In genomic region chr14:46821271-46821872, GRCm38 (mm10) we compare ENCODE assay signal across 8 mouse cellular contexts. TPM values are rescaled to one million over a fixed set of nuclear protein-coding genes. Genes with fewer than 3 reads are reported as not detected.
DNase-seq lines count a peak whose midpoint lies in the region; ATAC-seq and TF ChIP-seq lines count a peak whose summit lies in the region.

No protein-coding gene starts in this region.

- peak; percentile 53 for DNase-seq in adrenal gland, adult 2 months
- no peak for DNase-seq in adrenal gland, adult 18-20 months (ENCODE audit: low spot score in 2 of 2)
- peak; percentile 37 for DNase-seq in ZHBTc4 (ENCODE audit: low read depth, low spot score)
- DNase-seq in hindbrain, postnatal 0 days (ENCODE audit: low spot score) = peak; percentile 27
- DNase-seq in liver, embryonic 14.5 days (ENCODE audit: low read depth in 3 of 3, low spot score in 3 of 3) = no peak
- DNase-seq in layer of hippocampus, postnatal 25 days (ENCODE audit: extremely low spot score in 1 of 2, low spot score in 1 of 2) = no peak

- under 1% methylated on average over 11 of the region's 11 CpGs for WGBS in hindbrain, postnatal 0 days
- WGBS in liver, embryonic 14.5 days (ENCODE audit: insufficient replicate concordance) = 0% methylated on average over 11 of the region's 11 CpGs
- WGBS in neural tube, embryonic 13.5 days = 1% methylated on average over 11 of the region's 11 CpGs

- peaks cover 14% of the 10 kb centered on the region; the same call in 1 of the 2 replicates for H3K4me1 ChIP-seq in hindbrain, postnatal 0 days (ENCODE audit: insufficient read depth, low read length)
- peaks cover 12 to 29% of the 10 kb centered on the region in 2 experiments for H3K4me1 ChIP-seq in liver, embryonic 14.5 days (replicated peaks; ENCODE audit: control insufficient read depth in 2 of 2, insufficient read depth in 2 of 2, low read length in 1 of 2)
- peaks cover 22% of the 10 kb centered on the region for H3K4me1 ChIP-seq in neural tube, embryonic 13.5 days (replicated peaks)

- H3K4me3 ChIP-seq in hindbrain, postnatal 0 days (ENCODE audit: low read length) = peak overlapping the region; percentile 97
- peak overlapping the region; percentile 68 to 77 for H3K4me3 ChIP-seq in liver, embryonic 14.5 days (ENCODE audit: insufficient read depth in 1 of 2, low read depth in 2 of 2, low read length in 2 of 2)
- H3K4me3 ChIP-seq in neural tube, embryonic 13.5 days = peak overlapping the region; percentile 89

- H3K27ac ChIP-seq in hindbrain, postnatal 0 days = peak overlapping the region; percentile 90
- H3K27ac ChIP-seq in liver, embryonic 14.5 days = peak overlapping the region; percentile 35
- peak overlapping the region; percentile 82 for H3K27ac ChIP-seq in neural tube, embryonic 13.5 days (replicated peaks)

- TF ChIP-seq CTCF in hindbrain, postnatal 0 days (IDR thresholded peaks at IDR 0.05; ENCODE audit: low read depth) = no peak
- no peak for TF ChIP-seq CTCF in liver, embryonic 14.5 days (IDR thresholded peaks at IDR 0.05; ENCODE audit: low read depth)

- H3K9me3 ChIP-seq in hindbrain, postnatal 0 days (ENCODE audit: low read length) = no peaks in the 10 kb centered on the region
- no peaks in the 10 kb centered on the region for H3K9me3 ChIP-seq in liver, embryonic 14.5 days (ENCODE audit: control insufficient read depth, low read length)
- no peaks in the 10 kb centered on the region for H3K9me3 ChIP-seq in neural tube, embryonic 13.5 days

- peak overlapping the region; percentile 91 for H3K4me2 ChIP-seq in hindbrain, postnatal 0 days (ENCODE audit: low read depth, low read length)
- H3K4me2 ChIP-seq in liver, embryonic 14.5 days (ENCODE audit: low read depth) = peak overlapping the region; percentile 94
- H3K4me2 ChIP-seq in neural tube, embryonic 13.5 days = peak overlapping the region; percentile 70

- H3K27me3 ChIP-seq in hindbrain, postnatal 0 days (ENCODE audit: insufficient read depth, low read length) = no peaks in the 10 kb centered on the region
- no peaks in the 10 kb centered on the region for H3K27me3 ChIP-seq in liver, embryonic 14.5 days (ENCODE audit: control insufficient read depth, insufficient read depth, low read length)
- H3K27me3 ChIP-seq in neural tube, embryonic 13.5 days = peaks cover 11% of the 10 kb centered on the region; the same call in 1 of the 2 replicates

- ATAC-seq in erythroblast, adult 5-6 weeks (replicated peaks; ENCODE audit: low FRiP score, poor library complexity, severe bottlenecking) = peak; percentile 29; the same call in 1 of the 2 replicates
- no peak for ATAC-seq in hindbrain, postnatal 0 days
- ATAC-seq in liver, embryonic 14.5 days (ENCODE audit: insufficient read depth) = peak; percentile 20; the same call in 1 of the 2 replicates
- ATAC-seq in neural tube, embryonic 13.5 days (ENCODE audit: low read depth) = no peak

- H3K9ac ChIP-seq in hindbrain, postnatal 0 days (replicated peaks; ENCODE audit: low read length) = peak overlapping the region; percentile 92
- peak overlapping the region; percentile 74 for H3K9ac ChIP-seq in liver, embryonic 14.5 days (replicated peaks)
- H3K9ac ChIP-seq in neural tube, embryonic 13.5 days = peak overlapping the region; percentile 89

- peaks cover 5% of the 10 kb centered on the region; the same call in 1 of the 2 replicates for H3K36me3 ChIP-seq in hindbrain, postnatal 0 days (ENCODE audit: insufficient read depth, low read length)
- peaks cover 5% of the 10 kb centered on the region; the same call in 1 of the 2 replicates for H3K36me3 ChIP-seq in liver, embryonic 14.5 days (replicated peaks; ENCODE audit: control insufficient read depth, insufficient read depth, low read depth)
- peaks cover 6% of the 10 kb centered on the region for H3K36me3 ChIP-seq in neural tube, embryonic 13.5 days

- TF ChIP-seq EP300 in liver, embryonic 14.5 days (IDR thresholded peaks at IDR 0.05; ENCODE audit: low read depth) = no peak

RNA-seq across cellular contexts. Expression of gene Gmfb, which starts 0.7 kb away (rescaled TPM):
- 100 to 1,000 TPM in 1 of 2 experiments, 10 to 100 TPM in 1; 85.9 to 132 TPM for total RNA-seq in adrenal gland, adult 2 months (2021)
- 3.2 and 3.7 TPM in 2 replicates for polyA plus RNA-seq in adrenal gland, adult 2 months (2012; rRNA removed)
- 100 to 1,000 TPM; 110 to 117 TPM for total RNA-seq in adrenal gland, adult 18-20 months (2021)
- total RNA-seq in erythroblast, adult 5-6 weeks (2015; ENCODE audit: low replicate concordance) = 20.4 and 31.3 TPM in 2 replicates
- 23.1 and 25.0 TPM in 2 replicates for total RNA-seq in erythroblast, adult 5-6 weeks (2017; ENCODE audit: low replicate concordance)
- total RNA-seq in hindbrain, postnatal 0 days (2014; rRNA removed) = 121 and 126 TPM in 2 replicates
- 113 and 117 TPM in 2 replicates for polyA plus RNA-seq in hindbrain, postnatal 0 days (2015; fragmentation: Nextera tagmentation; extraction: Ambion mirVana)
- polyA plus RNA-seq in liver, embryonic 14.5 days (2012; rRNA removed) = 9.3 and 13.8 TPM in 2 replicates
- 33.9 and 34.5 TPM in 2 replicates for polyA plus RNA-seq in liver, embryonic 14.5 days (2014; fragmentation: Nextera tagmentation; extraction: Ambion mirVana)
- polyA plus RNA-seq in neural tube, embryonic 13.5 days (2015; fragmentation: Nextera tagmentation; extraction: Ambion mirVana) = 100 and 110 TPM in 2 replicates
- 100 to 1,000 TPM; 163 to 168 TPM for total RNA-seq in layer of hippocampus, postnatal 25 days (2021)

RNA-seq across cellular contexts. Expression of gene Cgrrf1, which starts 10.6 kb away (rescaled TPM):
- total RNA-seq in adrenal gland, adult 2 months (2021) = 10 to 100 TPM; 46.7 to 50.5 TPM
- polyA plus RNA-seq in adrenal gland, adult 2 months (2012; rRNA removed) = 16.4 and 16.9 TPM in 2 replicates
- total RNA-seq in adrenal gland, adult 18-20 months (2021) = 10 to 100 TPM; 48.2 to 50.9 TPM
- 15.0 and 21.3 TPM in 2 replicates for total RNA-seq in erythroblast, adult 5-6 weeks (2015; ENCODE audit: low replicate concordance)
- total RNA-seq in erythroblast, adult 5-6 weeks (2017; ENCODE audit: low replicate concordance) = 11.1 and 13.0 TPM in 2 replicates
- 10.2 and 24.9 TPM in 2 replicates for total RNA-seq in hindbrain, postnatal 0 days (2014; rRNA removed)
- polyA plus RNA-seq in hindbrain, postnatal 0 days (2015; fragmentation: Nextera tagmentation; extraction: Ambion mirVana) = 27.6 and 33.0 TPM in 2 replicates
- polyA plus RNA-seq in liver, embryonic 14.5 days (2012; rRNA removed) = 6.2 and 9.7 TPM in 2 replicates
- polyA plus RNA-seq in liver, embryonic 14.5 days (2014; fragmentation: Nextera tagmentation; extraction: Ambion mirVana) = 19.7 and 24.1 TPM in 2 replicates
- 22.2 and 24.4 TPM in 2 replicates for polyA plus RNA-seq in neural tube, embryonic 13.5 days (2015; fragmentation: Nextera tagmentation; extraction: Ambion mirVana)
- total RNA-seq in layer of hippocampus, postnatal 25 days (2021) = 10 to 100 TPM; 20.0 to 22.3 TPM

RNA-seq across cellular contexts. Expression of gene Cnih1, which starts 33.2 kb away (rescaled TPM):
- 100 to 1,000 TPM; 116 to 121 TPM for total RNA-seq in adrenal gland, adult 2 months (2021)
- 163 and 178 TPM in 2 replicates for polyA plus RNA-seq in adrenal gland, adult 2 months (2012; rRNA removed)
- total RNA-seq in adrenal gland, adult 18-20 months (2021) = 100 to 1,000 TPM; 100 to 124 TPM
- 30.1 and 32.5 TPM in 2 replicates for total RNA-seq in erythroblast, adult 5-6 weeks (2015; ENCODE audit: low replicate concordance)
- total RNA-seq in erythroblast, adult 5-6 weeks (2017; ENCODE audit: low replicate concordance) = 9.3 and 26.3 TPM in 2 replicates
- total RNA-seq in hindbrain, postnatal 0 days (2014; rRNA removed) = 114 and 123 TPM in 2 replicates
- polyA plus RNA-seq in hindbrain, postnatal 0 days (2015; fragmentation: Nextera tagmentation; extraction: Ambion mirVana) = 208 and 214 TPM in 2 replicates
- 33.8 and 39.3 TPM in 2 replicates for polyA plus RNA-seq in liver, embryonic 14.5 days (2012; rRNA removed)
- polyA plus RNA-seq in liver, embryonic 14.5 days (2014; fragmentation: Nextera tagmentation; extraction: Ambion mirVana) = 84.0 and 87.1 TPM in 2 replicates
- 220 and 232 TPM in 2 replicates for polyA plus RNA-seq in neural tube, embryonic 13.5 days (2015; fragmentation: Nextera tagmentation; extraction: Ambion mirVana)
- 10 to 100 TPM; 69.5 to 82.7 TPM for total RNA-seq in layer of hippocampus, postnatal 25 days (2021)

Comparison
In these comparisons a context has a peak if more than half of its experiments do, and no peak if none do; other contexts are left out.
1. DNase-seq: peak in adrenal gland, adult 2 months (single experiment), ZHBTc4 (single experiment) and hindbrain, postnatal 0 days (single experiment); none in adrenal gland, adult 18-20 months (0 of 2), liver, embryonic 14.5 days (0 of 3) and layer of hippocampus, postnatal 25 days (0 of 2).
2. ATAC-seq: peak in erythroblast, adult 5-6 weeks (single experiment) and liver, embryonic 14.5 days (single experiment); none in hindbrain, postnatal 0 days (single experiment) and neural tube, embryonic 13.5 days (single experiment).
3. H3K27ac ChIP-seq: peak in every context shown above with its lines; median percentile 90 in hindbrain, postnatal 0 days; 82 in neural tube, embryonic 13.5 days; 35 in liver, embryonic 14.5 days.
4. Peak in every context shown above with its lines, with median percentiles within 50 percentile points of each other: H3K4me2 ChIP-seq, H3K4me3 ChIP-seq and H3K9ac ChIP-seq.